Mouse (Mus musculus): ENCODE results near the gene Wdr72. TPM values are rescaled to one million over a fixed set of nuclear protein-coding genes. Genes with fewer than 3 reads are reported as not detected.

The Wdr72 gene
- polyA plus RNA-seq (2014; fragmentation: Nextera tagmentation; extraction: Ambion mirVana), result 0.37 and 0.42 TPM in 2 replicates

- peak; percentile 6 for DNase-seq
- peak; percentile 49; the same call in 1 of the 2 replicates for ATAC-seq (ENCODE audit: insufficient read depth)
- no peaks in the 10 kb centered on the region for H3K9me3 ChIP-seq (ENCODE audit: low read depth, low read length)
- peak within 1 kb of the TSS; percentile 42; the same call in 1 of the 2 replicates for H3K9ac ChIP-seq
- WGBS, result 5% methylated on average over 16 of the region's 17 CpGs
- H3K27ac ChIP-seq (ENCODE audit: low read depth), result no peak within 1 kb of the TSS
- no peaks in the 10 kb centered on the region for H3K4me1 ChIP-seq (ENCODE audit: insufficient read depth)
- no peaks in the 10 kb centered on the region for H3K36me3 ChIP-seq (ENCODE audit: insufficient read depth)
- peak within 1 kb of the TSS; percentile 63 for H3K4me2 ChIP-seq
- peak within 1 kb of the TSS; percentile 30 for H3K4me3 ChIP-seq (ENCODE audit: low read depth, low read length)
- TF ChIP-seq CTCF (IDR thresholded peaks at IDR 0.05; ENCODE audit: low read depth), result no peak
- no peaks in the 10 kb centered on the region for H3K27me3 ChIP-seq (ENCODE audit: insufficient read depth, low read length)
Measured at GRCm38 (mm10) chr9:74109761-74110460, at the start of gene Wdr72. Wdr72 (plus strand) TSS chr9:74110356.

- H3K9me3 ChIP-seq (ENCODE audit: low read depth, low read length), result no peaks in the 10 kb centered on the region
- no peak overlapping the region for H3K4me3 ChIP-seq (ENCODE audit: low read depth, low read length)
- DNase-seq (peak; percentile 52), ATAC-seq (ENCODE audit: insufficient read depth) (no peak)
- H3K9ac ChIP-seq, result no peak overlapping the region
- no peaks in the 10 kb centered on the region for H3K27me3 ChIP-seq (ENCODE audit: insufficient read depth, low read length)
- no peak overlapping the region for H3K27ac ChIP-seq (ENCODE audit: low read depth)
- no peaks in the 10 kb centered on the region for H3K4me1 ChIP-seq (ENCODE audit: insufficient read depth)
- H3K36me3 ChIP-seq (ENCODE audit: insufficient read depth), result no peaks in the 10 kb centered on the region
- WGBS, result 86% methylated on average over 3 of the region's 3 CpGs
- H3K4me2 ChIP-seq, result no peak overlapping the region
- TF ChIP-seq CTCF (IDR thresholded peaks at IDR 0.05; ENCODE audit: low read depth), result peak; percentile 55
Measured at GRCm38 (mm10) chr9:74066278-74066677, 43.9 kb upstream of the Wdr72 start.

- no peaks in the 10 kb centered on the region for H3K4me1 ChIP-seq (ENCODE audit: insufficient read depth)
- H3K9ac ChIP-seq, result no peak overlapping the region
- H3K4me3 ChIP-seq (ENCODE audit: low read depth, low read length), result no peak overlapping the region
- no peak for ATAC-seq (ENCODE audit: insufficient read depth)
- DNase-seq, result peak; percentile 50
- 49% methylated on average over 10 of the region's 10 CpGs for WGBS
- H3K27me3 ChIP-seq (ENCODE audit: insufficient read depth, low read length), result no peaks in the 10 kb centered on the region
- no peak for TF ChIP-seq CTCF (IDR thresholded peaks at IDR 0.05; ENCODE audit: low read depth)
- H3K9me3 ChIP-seq (ENCODE audit: low read depth, low read length), result no peaks in the 10 kb centered on the region
- H3K27ac ChIP-seq (ENCODE audit: low read depth), result no peak overlapping the region
- no peaks in the 10 kb centered on the region for H3K36me3 ChIP-seq (ENCODE audit: insufficient read depth)
- H3K4me2 ChIP-seq, result no peak overlapping the region
Measured at GRCm38 (mm10) chr9:74066766-74067165, 43.4 kb upstream of the Wdr72 start.

- ATAC-seq (ENCODE audit: insufficient read depth), result no peak
- 62% methylated on average over 2 of the region's 2 CpGs for WGBS
Measured at GRCm38 (mm10) chr9:74075958-74076357, 34.2 kb upstream of the Wdr72 start.

GRCm38 (mm10) chr9:74078458-74078857, 31.7 kb upstream of the Wdr72 start:
- H3K4me2 ChIP-seq, result no peak overlapping the region
- no peak overlapping the region for H3K9ac ChIP-seq
- H3K36me3 ChIP-seq (ENCODE audit: insufficient read depth), result no peaks in the 10 kb centered on the region
- no peak overlapping the region for H3K27ac ChIP-seq (ENCODE audit: low read depth)
- peak; percentile 27; the same call in 1 of the 2 replicates for TF ChIP-seq CTCF (IDR thresholded peaks at IDR 0.05; ENCODE audit: low read depth)
- no peaks in the 10 kb centered on the region for H3K9me3 ChIP-seq (ENCODE audit: low read depth, low read length)
- no peaks in the 10 kb centered on the region for H3K4me1 ChIP-seq (ENCODE audit: insufficient read depth)
- DNase-seq (peak; percentile 41), ATAC-seq (ENCODE audit: insufficient read depth) (no peak)
- H3K27me3 ChIP-seq (ENCODE audit: insufficient read depth, low read length), result no peaks in the 10 kb centered on the region
- no peak overlapping the region for H3K4me3 ChIP-seq (ENCODE audit: low read depth, low read length)

More at GRCm38 (mm10) chr9:74075958-74076357, 34.2 kb upstream of the Wdr72 start:
- H3K4me3 ChIP-seq (ENCODE audit: low read depth, low read length), result no peak overlapping the region
- H3K9ac ChIP-seq, result no peak overlapping the region
- no peaks in the 10 kb centered on the region for H3K4me1 ChIP-seq (ENCODE audit: insufficient read depth)
- no peak overlapping the region for H3K4me2 ChIP-seq
- H3K27me3 ChIP-seq (ENCODE audit: insufficient read depth, low read length), result no peaks in the 10 kb centered on the region
- no peak for TF ChIP-seq CTCF (IDR thresholded peaks at IDR 0.05; ENCODE audit: low read depth)
- H3K36me3 ChIP-seq (ENCODE audit: insufficient read depth), result no peaks in the 10 kb centered on the region
- H3K27ac ChIP-seq (ENCODE audit: low read depth), result no peak overlapping the region
- DNase-seq, result no peak
- H3K9me3 ChIP-seq (ENCODE audit: low read depth, low read length), result no peaks in the 10 kb centered on the region

- peak; percentile 65 for DNase-seq
- TF ChIP-seq CTCF (IDR thresholded peaks at IDR 0.05; ENCODE audit: low read depth), result peak; percentile 62
- H3K4me3 ChIP-seq (ENCODE audit: low read depth, low read length), result no peak overlapping the region
- H3K4me1 ChIP-seq (ENCODE audit: insufficient read depth), result no peaks in the 10 kb centered on the region
- no peaks in the 10 kb centered on the region for H3K27me3 ChIP-seq (ENCODE audit: insufficient read depth, low read length)
- WGBS, result 30% methylated on average over 5 of the region's 5 CpGs
- no peak overlapping the region for H3K27ac ChIP-seq (ENCODE audit: low read depth)
- H3K9me3 ChIP-seq (ENCODE audit: low read depth, low read length), result no peaks in the 10 kb centered on the region
- ATAC-seq (ENCODE audit: insufficient read depth), result no peak
- H3K4me2 ChIP-seq, result no peak overlapping the region
- H3K36me3 ChIP-seq (ENCODE audit: insufficient read depth), result no peaks in the 10 kb centered on the region
- no peak overlapping the region for H3K9ac ChIP-seq
Measured at GRCm38 (mm10) chr9:74080241-74080640, 29.9 kb upstream of the Wdr72 start.

- H3K4me2 ChIP-seq, result no peak overlapping the region
- DNase-seq, result no peak
- no peak for ATAC-seq (ENCODE audit: insufficient read depth)
- TF ChIP-seq CTCF (IDR thresholded peaks at IDR 0.05; ENCODE audit: low read depth), result no peak
- H3K4me3 ChIP-seq (ENCODE audit: low read depth, low read length), result no peak overlapping the region
- no peaks in the 10 kb centered on the region for H3K4me1 ChIP-seq (ENCODE audit: insufficient read depth)
- no peak overlapping the region for H3K27ac ChIP-seq (ENCODE audit: low read depth)
- no peaks in the 10 kb centered on the region for H3K9me3 ChIP-seq (ENCODE audit: low read depth, low read length)
- H3K36me3 ChIP-seq (ENCODE audit: insufficient read depth), result no peaks in the 10 kb centered on the region
- H3K27me3 ChIP-seq (ENCODE audit: insufficient read depth, low read length), result no peaks in the 10 kb centered on the region
- no peak overlapping the region for H3K9ac ChIP-seq
Measured at GRCm38 (mm10) chr9:74101591-74101990, 8.6 kb upstream of the Wdr72 start.

Data from lung, embryonic 14.5 days (tissue).